Mouse (Mus musculus) cerebellum, adult 11-12 months (tissue): ENCODE measurements at regions not wholly inside any gene's neighbourhood (a gene's known extent, or its start where the extent isn't known, plus 50 kb on each side); places are given as distances from the start of the nearest gene placed in this dataset.

Source experiments
- DNase-seq: peaks from one replicate; pipeline ENCODE4 v3.0.0; 2022

- DNase-seq: no peak
Measured at GRCm38 (mm10) chr6:35458250-35458649, 81.4 kb downstream of the Mtpn start.

GRCm38 (mm10) chr6:35445007-35445406, 94.7 kb downstream of the Mtpn start:
- no peak for DNase-seq

GRCm38 (mm10) chr6:35426301-35426700, 100.4 kb upstream of the Fam180a start:
- peak; percentile 10 for DNase-seq

GRCm38 (mm10) chr6:35424521-35424920, 98.6 kb upstream of the Fam180a start:
- no peak for DNase-seq

GRCm38 (mm10) chr6:35420924-35421323, 95.0 kb upstream of the Fam180a start:
- no peak for DNase-seq

- no peak for DNase-seq
Measured at GRCm38 (mm10) chr6:35405044-35405443, 79.1 kb upstream of the Fam180a start.

- no peak for DNase-seq
Measured at GRCm38 (mm10) chr6:35403341-35403910, 77.5 kb upstream of the Fam180a start.

GRCm38 (mm10) chr6:35395726-35396125, 69.8 kb upstream of the Fam180a start:
- DNase-seq: no peak

GRCm38 (mm10) chr6:35388827-35389226, 62.9 kb upstream of the Fam180a start:
- DNase-seq: no peak

- no peak for DNase-seq
Measured at GRCm38 (mm10) chr6:35381536-35381935, 55.6 kb upstream of the Fam180a start.

- no peak for DNase-seq
Measured at GRCm38 (mm10) chr6:35380721-35381466, 55.0 kb upstream of the Fam180a start.

GRCm38 (mm10) chr6:35379890-35380289, 53.9 kb upstream of the Fam180a start:
- DNase-seq: peak; percentile 46

GRCm38 (mm10) chr6:35378851-35379250, 52.9 kb upstream of the Fam180a start:
- DNase-seq: no peak

- DNase-seq: no peak
Measured at GRCm38 (mm10) chr6:35377535-35377934, 51.6 kb upstream of the Fam180a start.

- DNase-seq: no peak
Measured at GRCm38 (mm10) chr6:35376526-35376925, 50.6 kb upstream of the Fam180a start.
